Mouse (Mus musculus) thymus, adult 2 months (tissue): ENCODE results near the gene Ube2m.

Experiments used
- CTCF ChIP-seq: fragments of 200-500 bp; IDR thresholded peaks from 2 replicates; pipeline ENCODE4 v1.5.1; 2012; ENCODE audit warnings: mild to moderate bottlenecking, control low read depth, low read length, moderate library complexity, borderline replicate concordance; ENCODE audit not compliant: control insufficient read depth, poor library complexity, insufficient read depth; ENCODE audit errors: extremely low read depth
- POLR2A ChIP-seq: fragments of 200-500 bp; IDR thresholded peaks from 2 replicates; pipeline ENCODE4 v1.6.1; 2012; ENCODE audit warnings: mild to moderate bottlenecking, low read length, control low read depth, moderate library complexity; ENCODE audit not compliant: control insufficient read depth, poor library complexity, insufficient read depth; ENCODE audit errors: extremely low read depth

GRCm38 (mm10) chr7:13056913-13057700, 19.0 kb upstream of the Ube2m start:
- TF ChIP-seq CTCF = no peak
- no peak for TF ChIP-seq POLR2A
